In the genomic region with DNA sequence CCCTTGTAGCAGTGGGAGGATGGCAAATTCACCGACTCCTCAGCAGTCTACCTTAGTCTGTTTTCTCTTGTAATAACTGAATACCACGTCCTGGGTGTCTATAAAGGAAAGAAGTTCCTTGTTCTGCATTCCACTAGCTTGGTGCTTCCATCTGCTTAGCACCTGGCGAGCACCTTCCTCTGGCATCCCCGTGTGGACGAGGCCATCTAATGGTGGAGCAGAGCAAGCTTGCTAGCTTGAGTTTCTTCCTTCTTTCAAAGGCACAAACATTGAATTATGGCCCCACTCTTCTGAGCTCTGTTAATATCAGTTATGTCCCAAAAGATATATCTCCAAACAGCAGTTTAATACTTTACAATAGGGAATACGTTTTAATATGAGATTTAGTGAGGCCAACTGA, we compare ENCODE assay signal across 20 mouse cellular contexts.
A peak's percentile ranks its signal among the peaks of the same experiment; 100 is the strongest.
DNase-seq lines count a peak whose midpoint lies in the region; ATAC-seq and TF ChIP-seq lines count a peak whose summit lies in the region.
"Had no signal": no experiment of that assay in that cellular context is flagged by ENCODE, and none has a peak within 500 bp of the region (broad histone marks: within the 10 kb centered on the region; RNA-seq: fewer than 3 reads in every experiment).

No protein-coding gene starts in this region.

- no peaks in the 10 kb centered on the region for H3K9me3 ChIP-seq in neural tube, embryonic 15.5 days (replicated peaks)
- H3K9me3 ChIP-seq: heart, embryonic 13.5 days; hindbrain, embryonic 15.5 days; intestine, embryonic 15.5 days had no signal

- peak; percentile 40 for TF ChIP-seq CTCF in layer of hippocampus, adult 2 months (conservative IDR thresholded peaks at IDR 0.05)

- H3K9ac ChIP-seq in neural tube, embryonic 15.5 days (replicated peaks), result no peak overlapping the region
- H3K9ac ChIP-seq: forebrain, embryonic 13.5 days; heart, embryonic 13.5 days; hindbrain, embryonic 12.5 days; hindbrain, embryonic 15.5 days; intestine, embryonic 15.5 days had no signal

- H3K36me3 ChIP-seq in neural tube, embryonic 15.5 days, result no peaks in the 10 kb centered on the region
- H3K36me3 ChIP-seq: forebrain, embryonic 10.5 days; heart, embryonic 13.5 days; hindbrain, embryonic 15.5 days; intestine, embryonic 15.5 days had no signal

- H3K4me2 ChIP-seq in neural tube, embryonic 15.5 days, result no peak overlapping the region
- H3K4me2 ChIP-seq: forebrain, embryonic 13.5 days; heart, embryonic 13.5 days; hindbrain, embryonic 12.5 days; hindbrain, embryonic 15.5 days; intestine, embryonic 15.5 days had no signal

- DNase-seq in frontal cortex, postnatal 14 days (ENCODE audit: low spot score in 2 of 2), result no peak
- DNase-seq in layer of hippocampus, adult 2 months (ENCODE audit: low spot score in 2 of 2), result no peak
- no peak for DNase-seq in layer of hippocampus, postnatal 36 days
- peak; percentile 49 for DNase-seq in brain, adult 2 months (ENCODE audit: low read depth, low spot score)
- DNase-seq: adrenal gland, adult 2 months; adrenal gland, postnatal 14 days; cerebellum, adult 11-12 months; cerebellum, adult 8-10 months; cerebellum, postnatal 36 days; gastrocnemius, postnatal 25 days; heart, adult 18-20 months had no signal

- no peak overlapping the region for H3K27ac ChIP-seq in layer of hippocampus, adult 2 months
- H3K27ac ChIP-seq in neural tube, embryonic 15.5 days (replicated peaks), result no peak overlapping the region
- H3K27ac ChIP-seq: forebrain, embryonic 10.5 days; forebrain, embryonic 13.5 days; heart, embryonic 13.5 days; hindbrain, embryonic 12.5 days; hindbrain, embryonic 15.5 days; intestine, embryonic 15.5 days had no signal

- no peaks in the 10 kb centered on the region for H3K27me3 ChIP-seq in neural tube, embryonic 15.5 days (replicated peaks)
- H3K27me3 ChIP-seq: forebrain, embryonic 13.5 days; heart, embryonic 13.5 days; hindbrain, embryonic 12.5 days; hindbrain, embryonic 15.5 days; intestine, embryonic 15.5 days had no signal

- H3K4me3 ChIP-seq in layer of hippocampus, adult 2 months, result no peak overlapping the region
- H3K4me3 ChIP-seq in neural tube, embryonic 15.5 days (replicated peaks), result no peak overlapping the region
- H3K4me3 ChIP-seq: forebrain, embryonic 10.5 days; forebrain, embryonic 13.5 days; heart, embryonic 13.5 days; hindbrain, embryonic 12.5 days; hindbrain, embryonic 15.5 days; intestine, embryonic 15.5 days had no signal

- no peaks in the 10 kb centered on the region for H3K4me1 ChIP-seq in neural tube, embryonic 15.5 days
- H3K4me1 ChIP-seq: heart, embryonic 13.5 days; intestine, embryonic 15.5 days had no signal

- ATAC-seq in frontal cortex, adult (ENCODE audit: low TSS enrichment), result peak; percentile 67
- no peak for ATAC-seq in neural tube, embryonic 15.5 days (ENCODE audit: low FRiP score)
- ATAC-seq: forebrain, embryonic 13.5 days; forebrain, embryonic 16.5 days; intestine, embryonic 15.5 days had no signal

- 74% methylated on average over 6 of the region's 6 CpGs for WGBS in neural tube, embryonic 15.5 days
